Mouse (Mus musculus): ENCODE measurements around the gene Cdk13. TPM values are rescaled to one million over a fixed set of nuclear protein-coding genes. Genes with fewer than 3 reads are reported as not detected.

Gene Cdk13
- polyA plus RNA-seq, 1 experiment from 2014 or later, result 15.9 TPM

DNA sequence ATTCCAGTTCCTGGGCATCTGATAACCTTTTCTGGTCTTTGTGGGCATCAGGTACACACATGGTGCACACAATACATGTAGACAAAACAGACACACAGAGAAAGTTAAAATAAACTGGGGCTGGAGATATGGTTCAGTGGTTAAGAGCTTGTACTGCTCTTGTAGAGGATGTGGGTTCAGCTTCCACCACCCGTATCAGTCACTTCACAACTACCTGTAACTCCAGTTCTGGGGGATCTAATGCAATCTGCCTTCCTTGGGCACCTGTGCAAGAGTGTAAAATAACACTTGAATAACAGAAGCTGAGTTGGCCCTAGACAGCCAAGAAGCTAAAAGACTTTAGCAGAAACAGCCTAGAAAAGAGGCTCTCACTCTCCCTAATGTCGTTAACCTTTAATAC lies 12.3 kb upstream of the Cdk13 start:
- 80% methylated on average over 2 of the region's 2 CpGs for WGBS
- H3K9ac ChIP-seq (ENCODE audit: low read depth, low read length), result no peak overlapping the region
- no peak overlapping the region for H3K4me2 ChIP-seq
- ATAC-seq (replicated peaks; ENCODE audit: low FRiP score) (no peak), DNase-seq (ENCODE audit: low spot score) (no peak)
- H3K27me3 ChIP-seq (replicated peaks; ENCODE audit: control insufficient read depth, insufficient read depth, low read length), result no peaks in the 10 kb centered on the region
- no peaks in the 10 kb centered on the region for H3K9me3 ChIP-seq (ENCODE audit: control insufficient read depth, low read length)
- H3K4me1 ChIP-seq (replicated peaks; ENCODE audit: control insufficient read depth, insufficient read depth, low read length), result no peaks in the 10 kb centered on the region
- no peak overlapping the region for H3K4me3 ChIP-seq (ENCODE audit: low read depth, low read length)
- no peak overlapping the region for H3K27ac ChIP-seq (ENCODE audit: low read depth, low read length)
- H3K36me3 ChIP-seq (ENCODE audit: control insufficient read depth, insufficient read depth, low read length), result no peaks in the 10 kb centered on the region

DNA sequence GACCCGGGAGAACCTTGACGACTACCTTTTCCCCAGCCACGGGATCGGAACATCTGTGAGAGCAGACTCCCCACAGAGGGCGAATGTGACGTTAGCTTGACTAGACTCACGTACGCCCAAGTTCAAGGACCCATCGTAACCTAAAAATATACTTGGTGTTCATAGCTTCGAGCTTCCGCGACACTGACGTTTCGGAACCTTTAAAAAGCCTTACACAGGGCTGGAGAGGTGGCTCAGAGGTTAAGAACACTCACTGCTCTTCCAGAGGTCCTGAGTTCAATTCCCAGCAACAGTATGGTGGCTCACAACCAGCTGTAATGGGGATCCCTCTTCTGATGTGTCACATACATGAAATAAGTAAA lies 698 bp upstream of the Cdk13 start:
- peaks cover 5% of the 10 kb centered on the region; the same call in 1 of the 2 replicates for H3K4me1 ChIP-seq (replicated peaks; ENCODE audit: control insufficient read depth, insufficient read depth, low read length)
- H3K27ac ChIP-seq (ENCODE audit: low read depth, low read length), result peak overlapping the region; percentile 71
- under 1% methylated on average over 14 of the region's 14 CpGs for whole genome bisulfite sequencing

DNA sequence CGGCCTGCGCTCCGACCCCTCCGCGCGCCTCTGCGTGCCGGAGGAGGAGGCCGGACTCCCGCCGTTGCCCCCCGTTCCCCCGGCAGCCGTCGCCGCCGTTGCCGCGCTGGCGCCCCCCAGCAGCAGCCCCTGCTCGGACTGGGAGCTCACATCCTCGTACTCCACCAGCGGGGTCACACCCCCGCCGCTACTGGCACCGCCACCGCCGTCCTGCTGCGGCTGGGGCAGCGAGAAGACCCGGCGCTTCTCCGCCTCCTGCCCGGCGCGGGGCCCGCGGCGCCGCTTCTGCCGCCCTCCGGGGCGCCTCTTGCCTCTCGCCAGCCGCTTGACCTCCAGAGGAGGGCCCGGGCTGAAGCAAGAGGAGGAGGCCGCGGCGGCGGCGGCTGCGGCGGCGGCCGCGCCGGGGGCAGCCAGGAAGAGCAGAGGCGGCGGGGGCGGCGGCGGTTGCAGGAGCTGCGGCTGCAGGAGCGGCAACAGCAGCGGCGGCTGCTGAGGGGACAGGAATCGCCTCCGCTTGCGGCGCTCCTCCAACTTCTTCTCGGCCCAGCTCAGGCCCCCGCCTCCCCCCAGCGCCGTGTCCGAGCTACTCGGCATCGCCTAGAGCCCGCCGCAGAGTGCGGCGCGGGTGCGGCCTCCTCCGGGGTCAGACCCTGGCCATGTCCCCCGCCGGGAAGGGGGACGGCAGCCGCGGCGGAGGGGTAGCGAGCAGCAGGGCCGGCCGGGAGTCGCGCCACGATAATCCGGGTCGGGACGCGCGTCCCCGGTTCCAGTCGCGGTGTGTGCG lies 647 bp downstream of the Cdk13 start:
- DNase-seq (ENCODE audit: low spot score) (peak; percentile 72), ATAC-seq (replicated peaks; ENCODE audit: low FRiP score) (peak; percentile 8)
- Histone ChIP-seq H3K4me3 (ENCODE audit: low read depth, low read length) (peak overlapping the region; percentile 99), H3K36me3 (ENCODE audit: control insufficient read depth, insufficient read depth, low read length) (0 out of 2 replicates have a peak, but pooled peaks cover 2% of the 10 kb centered on the region), H3K4me2 (peak overlapping the region; percentile 85), H3K9ac (ENCODE audit: low read depth, low read length) (peak overlapping the region; percentile 98), H3K27ac (ENCODE audit: low read depth, low read length) (peak overlapping the region; percentile 99), H3K4me1 (replicated peaks; ENCODE audit: control insufficient read depth, insufficient read depth, low read length) (peaks cover 13% of the 10 kb centered on the region; the same call in 1 of the 2 replicates), H3K9me3 (ENCODE audit: control insufficient read depth, low read length) (no peaks in the 10 kb centered on the region), H3K27me3 (replicated peaks; ENCODE audit: control insufficient read depth, insufficient read depth, low read length) (no peaks in the 10 kb centered on the region)
- WGBS, result 1% methylated on average over 78 of the region's 105 CpGs

More for the DNA sequence above, 698 bp upstream of the Cdk13 start:
- Histone ChIP-seq H3K4me3 (ENCODE audit: low read depth, low read length) (peak overlapping the region; percentile 99), H3K9me3 (ENCODE audit: control insufficient read depth, low read length) (no peaks in the 10 kb centered on the region), H3K36me3 (ENCODE audit: control insufficient read depth, insufficient read depth, low read length) (0 out of 2 replicates have a peak, but pooled peaks cover 1% of the 10 kb centered on the region), H3K27me3 (replicated peaks; ENCODE audit: control insufficient read depth, insufficient read depth, low read length) (no peaks in the 10 kb centered on the region), H3K9ac (ENCODE audit: low read depth, low read length) (peak overlapping the region; percentile 98), H3K4me2 (peak overlapping the region; percentile 78)
- no peak for DNase-seq (ENCODE audit: low spot score)
- ATAC-seq (replicated peaks; ENCODE audit: low FRiP score), result no peak; the same call in 1 of the 2 replicates

DNA sequence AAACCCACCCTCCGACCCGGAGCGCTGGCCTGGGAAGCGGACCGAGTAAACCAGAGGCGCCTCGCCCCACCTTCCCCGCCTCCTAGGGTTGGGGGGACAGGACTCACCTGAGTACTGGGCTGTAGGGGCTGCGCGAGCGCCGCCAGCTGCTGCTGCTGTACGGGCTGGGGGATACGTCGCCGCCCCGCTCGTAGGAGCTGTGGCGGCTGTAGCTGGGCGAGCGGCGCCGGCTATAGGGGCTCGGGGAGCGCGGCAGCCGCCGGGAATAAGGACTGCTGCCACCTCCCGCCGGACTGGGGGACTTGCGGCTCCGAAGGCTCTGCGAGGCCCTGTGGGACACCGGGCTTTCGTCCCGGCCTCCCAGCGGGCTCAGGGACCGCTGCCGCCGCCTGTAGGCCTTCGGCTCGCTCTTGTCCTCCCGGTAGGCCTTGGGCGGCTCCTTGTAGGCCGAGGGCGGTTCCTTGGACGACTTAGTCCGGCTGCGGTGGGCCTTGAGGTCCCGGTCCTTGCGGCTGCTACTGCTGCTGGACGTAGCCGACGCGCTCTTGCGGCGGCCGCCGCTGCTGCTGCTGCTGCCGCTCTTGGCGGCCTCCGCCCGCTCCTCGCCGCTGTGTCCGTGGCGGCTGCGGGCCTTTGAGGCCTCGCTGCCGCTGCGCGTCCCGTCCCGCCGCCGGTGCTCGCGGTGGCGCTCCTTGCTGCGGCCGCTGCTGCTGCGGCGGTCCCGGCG lies 1.4 kb downstream of the Cdk13 start:
- Histone ChIP-seq H3K4me2 (peak overlapping the region; percentile 85), H3K9me3 (ENCODE audit: control insufficient read depth, low read length) (no peaks in the 10 kb centered on the region), H3K27me3 (replicated peaks; ENCODE audit: control insufficient read depth, insufficient read depth, low read length) (no peaks in the 10 kb centered on the region), H3K27ac (ENCODE audit: low read depth, low read length) (peak overlapping the region; percentile 99), H3K36me3 (ENCODE audit: control insufficient read depth, insufficient read depth, low read length) (0 out of 2 replicates have a peak, but pooled peaks cover 2% of the 10 kb centered on the region), H3K4me1 (replicated peaks; ENCODE audit: control insufficient read depth, insufficient read depth, low read length) (peaks cover 13% of the 10 kb centered on the region; the same call in 1 of the 2 replicates), H3K9ac (ENCODE audit: low read depth, low read length) (peak overlapping the region; percentile 98), H3K4me3 (ENCODE audit: low read depth, low read length) (peak overlapping the region; percentile 99)
- WGBS, result under 1% methylated on average over 85 of the region's 85 CpGs
- peak; percentile 78 for DNase-seq (ENCODE audit: low spot score)
- ATAC-seq (replicated peaks; ENCODE audit: low FRiP score), result peak; percentile 50

DNA sequence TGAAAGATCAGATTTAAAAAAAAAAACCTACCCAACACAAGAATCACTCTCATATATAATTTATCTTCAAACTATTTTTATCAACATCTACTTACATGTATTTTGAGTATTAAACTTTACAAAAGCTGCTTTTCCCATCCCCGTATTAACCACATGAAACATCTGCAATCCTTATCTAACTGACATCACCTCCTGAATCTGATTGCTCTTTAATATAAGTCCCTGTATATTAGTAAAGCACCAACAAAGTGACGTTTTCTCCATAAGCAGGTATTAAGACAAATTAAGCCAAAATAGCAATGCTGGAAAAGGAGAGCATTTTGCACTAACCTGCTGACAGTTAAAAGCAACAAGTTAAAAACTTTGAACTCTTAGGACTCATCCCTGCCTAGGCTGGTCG lies 2.0 kb downstream of the Cdk13 start:
- H3K27me3 ChIP-seq (replicated peaks; ENCODE audit: control insufficient read depth, insufficient read depth, low read length), result no peaks in the 10 kb centered on the region
- H3K4me3 ChIP-seq (ENCODE audit: low read depth, low read length), result peak overlapping the region; percentile 99
- ATAC-seq (replicated peaks; ENCODE audit: low FRiP score), result no peak
- peaks cover 13% of the 10 kb centered on the region; the same call in 1 of the 2 replicates for H3K4me1 ChIP-seq (replicated peaks; ENCODE audit: control insufficient read depth, insufficient read depth, low read length)
- no peak for DNase-seq (ENCODE audit: low spot score)
- H3K4me2 ChIP-seq, result peak overlapping the region; percentile 85
- no peaks in the 10 kb centered on the region for H3K9me3 ChIP-seq (ENCODE audit: control insufficient read depth, low read length)
- peak overlapping the region; percentile 99 for H3K27ac ChIP-seq (ENCODE audit: low read depth, low read length)
- H3K9ac ChIP-seq (ENCODE audit: low read depth, low read length), result peak overlapping the region; percentile 98
- 0% methylated on average over 3 of the region's 3 CpGs for WGBS
- 0 out of 2 replicates have a peak, but pooled peaks cover 2% of the 10 kb centered on the region for H3K36me3 ChIP-seq (ENCODE audit: control insufficient read depth, insufficient read depth, low read length)

DNA sequence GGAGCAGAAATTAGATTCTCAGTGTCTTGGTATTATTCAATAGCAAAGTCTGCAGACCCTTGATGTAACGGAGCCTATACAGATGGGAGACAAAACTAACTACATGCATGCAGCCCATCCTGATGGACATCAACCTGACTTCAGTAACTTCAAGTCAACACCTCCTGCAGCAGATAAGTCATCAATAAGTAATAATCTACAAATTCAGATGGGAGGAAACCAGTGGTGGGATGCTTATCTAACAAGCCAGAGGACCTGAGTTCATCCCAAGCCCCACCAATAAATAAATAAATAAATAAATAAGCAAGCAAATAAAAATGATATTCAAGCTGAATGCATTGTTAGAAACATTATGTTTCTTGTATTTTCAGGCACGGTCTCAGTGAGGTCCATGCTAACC lies 5.2 kb downstream of the Cdk13 start:
- Histone ChIP-seq H3K4me2 (no peak overlapping the region; the same call in 1 of the 2 replicates), H3K36me3 (ENCODE audit: control insufficient read depth, insufficient read depth, low read length) (0 out of 2 replicates have a peak, but pooled peaks cover 2% of the 10 kb centered on the region), H3K4me1 (replicated peaks; ENCODE audit: control insufficient read depth, insufficient read depth, low read length) (peaks cover 11% of the 10 kb centered on the region; the same call in 1 of the 2 replicates), H3K9ac (ENCODE audit: low read depth, low read length) (no peak overlapping the region), H3K9me3 (ENCODE audit: control insufficient read depth, low read length) (no peaks in the 10 kb centered on the region), H3K27me3 (replicated peaks; ENCODE audit: control insufficient read depth, insufficient read depth, low read length) (no peaks in the 10 kb centered on the region), H3K27ac (ENCODE audit: low read depth, low read length) (no peak overlapping the region), H3K4me3 (ENCODE audit: low read depth, low read length) (no peak overlapping the region)
- no peak for ATAC-seq (replicated peaks; ENCODE audit: low FRiP score)
- no peak for DNase-seq (ENCODE audit: low spot score)
- 82% methylated on average over 2 of the region's 2 CpGs for WGBS

DNA sequence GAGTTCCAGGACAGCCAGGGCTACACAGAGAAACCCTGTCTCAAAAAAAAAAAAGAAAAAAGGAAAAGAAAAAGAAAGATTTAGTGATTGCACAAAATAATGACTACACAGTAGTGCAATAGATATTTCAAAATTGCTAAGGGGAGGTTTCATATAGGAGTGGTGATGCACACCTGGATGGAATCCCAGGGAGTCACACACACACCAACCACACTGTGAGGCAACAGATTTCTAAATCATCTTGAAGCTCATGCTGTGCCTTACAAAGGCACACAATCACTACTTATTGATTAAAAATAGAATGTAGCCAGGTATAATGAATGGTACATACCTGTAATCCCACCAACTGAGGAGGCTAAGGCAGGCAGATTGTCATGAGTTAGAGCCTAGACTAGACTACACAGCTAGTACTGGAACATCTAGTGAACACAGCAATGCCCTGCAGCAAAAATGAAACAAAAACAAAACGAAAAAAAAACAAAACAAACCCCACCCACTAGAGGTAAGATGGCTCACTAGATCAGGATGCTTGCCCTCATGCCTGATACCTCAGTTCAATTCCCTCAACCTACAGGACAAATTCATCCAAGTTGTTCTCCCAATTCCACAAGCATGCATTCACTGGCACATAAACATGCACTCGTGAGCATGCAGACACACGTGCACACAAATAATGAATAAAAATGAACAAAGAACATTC lies 9.0 kb downstream of the Cdk13 start:
- 0 out of 2 replicates have a peak, but pooled peaks cover 2% of the 10 kb centered on the region for H3K36me3 ChIP-seq (ENCODE audit: control insufficient read depth, insufficient read depth, low read length)
- ATAC-seq (replicated peaks; ENCODE audit: low FRiP score), result no peak
- H3K27me3 ChIP-seq (replicated peaks; ENCODE audit: control insufficient read depth, insufficient read depth, low read length), result no peaks in the 10 kb centered on the region
- WGBS, result 83% methylated on average over 3 of the region's 3 CpGs
- no peak overlapping the region for H3K4me2 ChIP-seq
- DNase-seq (ENCODE audit: low spot score), result no peak
- no peak overlapping the region for H3K27ac ChIP-seq (ENCODE audit: low read depth, low read length)
- no peaks in the 10 kb centered on the region for H3K9me3 ChIP-seq (ENCODE audit: control insufficient read depth, low read length)
- H3K4me3 ChIP-seq (ENCODE audit: low read depth, low read length), result no peak overlapping the region
- H3K4me1 ChIP-seq (replicated peaks; ENCODE audit: control insufficient read depth, insufficient read depth, low read length), result peaks cover 11% of the 10 kb centered on the region; the same call in 1 of the 2 replicates
- H3K9ac ChIP-seq (ENCODE audit: low read depth, low read length), result no peak overlapping the region

DNA sequence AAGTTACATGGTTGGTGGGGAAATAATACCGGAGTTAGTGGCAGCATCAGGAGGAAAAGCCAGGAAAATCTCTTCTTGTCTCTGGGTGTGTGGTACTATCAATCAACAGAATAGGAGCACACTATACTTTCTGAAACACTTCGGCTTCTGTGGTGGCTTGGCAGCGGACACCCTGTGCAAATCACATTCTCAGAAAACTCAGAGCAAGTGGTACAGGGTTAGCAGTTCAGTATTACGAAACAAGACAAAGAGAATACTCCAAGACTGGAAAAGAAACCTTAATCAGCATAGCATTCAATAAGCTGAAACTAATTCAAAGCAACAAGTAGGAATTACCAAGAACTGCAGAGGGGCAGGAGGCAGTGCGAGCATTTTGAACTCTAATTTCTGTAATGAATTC lies 21.3 kb downstream of the Cdk13 start:
- H3K4me2 ChIP-seq, result no peak overlapping the region
- H3K4me3 ChIP-seq (ENCODE audit: low read depth, low read length), result no peak overlapping the region
- 89% methylated on average over 5 of the region's 5 CpGs for WGBS
- H3K9me3 ChIP-seq (ENCODE audit: control insufficient read depth, low read length), result no peaks in the 10 kb centered on the region
- no peaks in the 10 kb centered on the region; the same call in 1 of the 2 replicates for H3K36me3 ChIP-seq (ENCODE audit: control insufficient read depth, insufficient read depth, low read length)
- H3K27ac ChIP-seq (ENCODE audit: low read depth, low read length), result no peak overlapping the region
- no peaks in the 10 kb centered on the region for H3K27me3 ChIP-seq (replicated peaks; ENCODE audit: control insufficient read depth, insufficient read depth, low read length)
- H3K9ac ChIP-seq (ENCODE audit: low read depth, low read length), result no peak overlapping the region
- DNase-seq (ENCODE audit: low spot score) (no peak), ATAC-seq (replicated peaks; ENCODE audit: low FRiP score) (no peak)
- H3K4me1 ChIP-seq (replicated peaks; ENCODE audit: control insufficient read depth, insufficient read depth, low read length), result no peaks in the 10 kb centered on the region

Data from liver, embryonic 11.5 days (tissue).